Mouse (Mus musculus): ENCODE measurements at regions not wholly inside any gene's neighbourhood (a gene's known extent, or its start where the extent isn't known, plus 50 kb on each side); places are given as distances from the start of the nearest gene placed in this dataset.

- no peak overlapping the region for H3K4me3 ChIP-seq
- no peaks in the 10 kb centered on the region for H3K36me3 ChIP-seq
- H3K4me1 ChIP-seq (replicated peaks): no peaks in the 10 kb centered on the region
- no peak overlapping the region for H3K9ac ChIP-seq
- no peak overlapping the region for H3K4me2 ChIP-seq
- 32% methylated on average over 4 of the region's 4 CpGs for WGBS
- H3K27me3 ChIP-seq: peaks cover 13% of the 10 kb centered on the region; the same call in 1 of the 2 replicates
- H3K9me3 ChIP-seq (replicated peaks): no peaks in the 10 kb centered on the region
- H3K27ac ChIP-seq: no peak overlapping the region
- ATAC-seq (replicated peaks; ENCODE audit: insufficient number of reproducible peaks, insufficient read depth, low FRiP score, low read depth): no peak
Observed at GRCm38 (mm10) chr3:34811753-34812152, 161.5 kb downstream of the Sox2 start.

- no peaks in the 10 kb centered on the region for H3K4me1 ChIP-seq (replicated peaks)
- no peaks in the 10 kb centered on the region for H3K36me3 ChIP-seq
- no peaks in the 10 kb centered on the region for H3K9me3 ChIP-seq (replicated peaks)
- no peak overlapping the region for H3K27ac ChIP-seq
- no peak overlapping the region for H3K4me3 ChIP-seq
- no peak overlapping the region for H3K4me2 ChIP-seq
- peaks cover 13% of the 10 kb centered on the region; the same call in 1 of the 2 replicates for H3K27me3 ChIP-seq
- no peak overlapping the region for H3K9ac ChIP-seq
- 61% methylated on average over 9 of the region's 9 CpGs for WGBS
- no peak for ATAC-seq (replicated peaks; ENCODE audit: insufficient number of reproducible peaks, insufficient read depth, low FRiP score, low read depth)
Observed at GRCm38 (mm10) chr3:34813046-34813625, 162.9 kb downstream of the Sox2 start.

GRCm38 (mm10) chr3:34825036-34825435, 174.8 kb downstream of the Sox2 start:
- no peaks in the 10 kb centered on the region for H3K27me3 ChIP-seq
- no peak overlapping the region for H3K9ac ChIP-seq
- no peaks in the 10 kb centered on the region for H3K9me3 ChIP-seq (replicated peaks)
- ATAC-seq (replicated peaks; ENCODE audit: insufficient number of reproducible peaks, insufficient read depth, low FRiP score, low read depth): no peak
- H3K4me1 ChIP-seq (replicated peaks): peaks cover 12% of the 10 kb centered on the region
- H3K36me3 ChIP-seq: no peaks in the 10 kb centered on the region
- WGBS: 77% methylated on average over 11 of the region's 11 CpGs
- H3K4me2 ChIP-seq: no peak overlapping the region
- no peak overlapping the region for H3K4me3 ChIP-seq
- no peak overlapping the region for H3K27ac ChIP-seq

- Histone ChIP-seq H3K4me3 (no peak overlapping the region), H3K27me3 (no peaks in the 10 kb centered on the region), H3K36me3 (no peaks in the 10 kb centered on the region), H3K4me2 (no peak overlapping the region), H3K9me3 (replicated peaks) (no peaks in the 10 kb centered on the region), H3K27ac (peak overlapping the region; percentile 26; the same call in 1 of the 2 replicates), H3K4me1 (replicated peaks) (peaks cover 12% of the 10 kb centered on the region), H3K9ac (no peak overlapping the region)
- ATAC-seq (replicated peaks; ENCODE audit: insufficient number of reproducible peaks, insufficient read depth, low FRiP score, low read depth): no peak
- WGBS: 70% methylated on average over 5 of the region's 5 CpGs
Observed at GRCm38 (mm10) chr3:34826396-34826795, 176.2 kb downstream of the Sox2 start.

- ATAC-seq (replicated peaks; ENCODE audit: insufficient number of reproducible peaks, insufficient read depth, low FRiP score, low read depth): no peak
- Histone ChIP-seq H3K27me3 (no peaks in the 10 kb centered on the region), H3K9me3 (replicated peaks) (no peaks in the 10 kb centered on the region), H3K9ac (no peak overlapping the region), H3K4me3 (no peak overlapping the region), H3K4me1 (replicated peaks) (peaks cover 12% of the 10 kb centered on the region), H3K36me3 (no peaks in the 10 kb centered on the region), H3K4me2 (no peak overlapping the region), H3K27ac (no peak overlapping the region)
- WGBS: 53% methylated on average over 9 of the region's 9 CpGs
Observed at GRCm38 (mm10) chr3:34828453-34829206, 178.4 kb downstream of the Sox2 start.

GRCm38 (mm10) chr3:34836741-34837267, 186.6 kb downstream of the Sox2 start:
- Histone ChIP-seq H3K27me3 (no peaks in the 10 kb centered on the region), H3K4me2 (no peak overlapping the region), H3K27ac (no peak overlapping the region), H3K4me1 (replicated peaks) (peaks cover 10% of the 10 kb centered on the region), H3K9me3 (replicated peaks) (no peaks in the 10 kb centered on the region), H3K36me3 (no peaks in the 10 kb centered on the region), H3K9ac (no peak overlapping the region), H3K4me3 (no peak overlapping the region)
- 83% methylated on average over 8 of the region's 8 CpGs for WGBS
- ATAC-seq (replicated peaks; ENCODE audit: insufficient number of reproducible peaks, insufficient read depth, low FRiP score, low read depth): no peak

GRCm38 (mm10) chr3:34837644-34838332, 187.6 kb downstream of the Sox2 start:
- Histone ChIP-seq H3K4me3 (no peak overlapping the region), H3K9me3 (replicated peaks) (no peaks in the 10 kb centered on the region), H3K9ac (no peak overlapping the region), H3K36me3 (no peaks in the 10 kb centered on the region), H3K4me2 (no peak overlapping the region), H3K27me3 (no peaks in the 10 kb centered on the region), H3K27ac (no peak overlapping the region), H3K4me1 (replicated peaks) (peaks cover 10% of the 10 kb centered on the region)
- WGBS: 73% methylated on average over 11 of the region's 11 CpGs
- no peak for ATAC-seq (replicated peaks; ENCODE audit: insufficient number of reproducible peaks, insufficient read depth, low FRiP score, low read depth)

- no peaks in the 10 kb centered on the region for H3K27me3 ChIP-seq
- 64% methylated on average over 16 of the region's 16 CpGs for WGBS
- no peak overlapping the region for H3K27ac ChIP-seq
- no peaks in the 10 kb centered on the region for H3K36me3 ChIP-seq
- H3K9ac ChIP-seq: no peak overlapping the region
- no peak overlapping the region for H3K4me2 ChIP-seq
- no peak overlapping the region for H3K4me3 ChIP-seq
- ATAC-seq (replicated peaks; ENCODE audit: insufficient number of reproducible peaks, insufficient read depth, low FRiP score, low read depth): no peak
- 0 out of 2 replicates have a peak, but pooled peaks cover 2% of the 10 kb centered on the region for H3K4me1 ChIP-seq (replicated peaks)
- no peaks in the 10 kb centered on the region for H3K9me3 ChIP-seq (replicated peaks)
Observed at GRCm38 (mm10) chr3:34860877-34861649, 210.9 kb downstream of the Sox2 start.

- ATAC-seq (replicated peaks; ENCODE audit: insufficient number of reproducible peaks, insufficient read depth, low FRiP score, low read depth): no peak
- Histone ChIP-seq H3K27me3 (no peaks in the 10 kb centered on the region), H3K36me3 (no peaks in the 10 kb centered on the region), H3K4me3 (no peak overlapping the region), H3K27ac (no peak overlapping the region), H3K4me2 (no peak overlapping the region), H3K9ac (no peak overlapping the region), H3K9me3 (replicated peaks) (no peaks in the 10 kb centered on the region), H3K4me1 (replicated peaks) (0 out of 2 replicates have a peak, but pooled peaks cover under 1% of the 10 kb centered on the region)
- WGBS: 42% methylated on average over 16 of the region's 16 CpGs
Observed at GRCm38 (mm10) chr3:34868698-34869409, 218.6 kb downstream of the Sox2 start.

- Histone ChIP-seq H3K9ac (no peak overlapping the region), H3K36me3 (no peaks in the 10 kb centered on the region), H3K4me3 (no peak overlapping the region), H3K27me3 (no peaks in the 10 kb centered on the region), H3K4me1 (replicated peaks) (no peaks in the 10 kb centered on the region), H3K4me2 (no peak overlapping the region), H3K9me3 (replicated peaks) (no peaks in the 10 kb centered on the region), H3K27ac (no peak overlapping the region)
- no peak for ATAC-seq (replicated peaks; ENCODE audit: insufficient number of reproducible peaks, insufficient read depth, low FRiP score, low read depth)
- WGBS: 89% methylated on average over 6 of the region's 6 CpGs
Observed at GRCm38 (mm10) chr3:34869911-34870310, 219.7 kb downstream of the Sox2 start.

Data from heart, embryonic 15.5 days (tissue).